Mouse (Mus musculus): Measurements from ENCODE around the gene Mylip. TPM values are rescaled to one million over a fixed set of nuclear protein-coding genes. Genes with fewer than 3 reads are reported as not detected.
A peak's percentile ranks its signal among the peaks of the same experiment; 100 is the strongest.

The Mylip gene
- polyA plus RNA-seq, 1 experiment from 2014 or later = 7.9 TPM

DNA sequence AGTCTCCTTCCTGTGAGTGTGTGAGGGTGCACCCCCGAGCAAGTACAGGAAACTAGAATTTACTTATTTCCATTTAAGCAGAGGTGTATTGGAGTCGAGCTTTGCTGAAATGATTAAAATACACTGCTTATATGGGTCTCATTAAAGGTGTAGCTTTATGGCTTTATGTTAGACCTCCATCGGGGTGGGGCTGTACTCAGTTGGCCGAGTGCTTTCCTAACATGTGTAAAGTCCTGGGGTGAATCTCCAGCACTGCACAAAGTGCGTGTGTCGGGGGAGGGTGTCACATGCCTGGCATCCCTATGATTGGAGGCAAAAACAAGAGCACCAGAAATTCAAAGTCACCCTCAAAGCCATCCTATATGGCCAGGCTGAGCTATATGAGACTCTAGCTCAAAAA lies 49.3 kb downstream of the Mylip start:
- Histone ChIP-seq H3K27ac (replicated peaks) (no peak overlapping the region), H3K36me3 (replicated peaks) (no peaks in the 10 kb centered on the region), H3K9me3 (replicated peaks) (no peaks in the 10 kb centered on the region), H3K9ac (no peak overlapping the region), H3K4me3 (replicated peaks) (no peak overlapping the region), H3K27me3 (peaks cover 53% of the 10 kb centered on the region), H3K4me1 (replicated peaks) (peaks cover 15% of the 10 kb centered on the region), H3K4me2 (no peak overlapping the region)
- no peak for ATAC-seq (ENCODE audit: insufficient read depth)
- 64% methylated on average over 6 of the region's 6 CpGs for WGBS (ENCODE audit: insufficient replicate concordance)

DNA sequence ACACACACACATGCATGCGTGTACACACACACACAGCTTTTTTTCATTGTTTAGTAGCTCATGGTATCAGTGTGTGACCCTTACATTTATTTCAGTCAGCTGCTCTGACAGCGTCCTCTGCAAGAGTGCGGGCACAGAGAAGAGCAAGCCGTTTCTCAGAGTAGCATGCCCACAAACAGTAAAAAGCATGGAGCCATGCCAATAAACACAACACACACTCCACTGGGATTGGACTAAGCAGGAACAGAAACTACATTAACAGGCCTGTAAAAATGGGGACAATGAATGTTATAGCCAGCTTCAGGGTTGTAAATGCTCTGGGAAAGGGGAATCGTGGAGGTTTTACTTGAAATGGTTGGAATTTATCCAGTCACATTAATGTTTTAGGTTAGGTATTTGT lies 50.7 kb downstream of the Mylip start:
- peaks cover 23% of the 10 kb centered on the region for H3K4me1 ChIP-seq (replicated peaks)
- no peak for ATAC-seq (ENCODE audit: insufficient read depth)
- H3K27ac ChIP-seq (replicated peaks) = no peak overlapping the region
- peaks cover 59% of the 10 kb centered on the region for H3K27me3 ChIP-seq
- H3K4me2 ChIP-seq = no peak overlapping the region
- WGBS (ENCODE audit: insufficient replicate concordance) = 72% methylated on average over 5 of the region's 5 CpGs
- H3K4me3 ChIP-seq (replicated peaks) = no peak overlapping the region
- H3K9me3 ChIP-seq (replicated peaks) = no peaks in the 10 kb centered on the region
- no peaks in the 10 kb centered on the region for H3K36me3 ChIP-seq (replicated peaks)
- no peak overlapping the region for H3K9ac ChIP-seq

DNA sequence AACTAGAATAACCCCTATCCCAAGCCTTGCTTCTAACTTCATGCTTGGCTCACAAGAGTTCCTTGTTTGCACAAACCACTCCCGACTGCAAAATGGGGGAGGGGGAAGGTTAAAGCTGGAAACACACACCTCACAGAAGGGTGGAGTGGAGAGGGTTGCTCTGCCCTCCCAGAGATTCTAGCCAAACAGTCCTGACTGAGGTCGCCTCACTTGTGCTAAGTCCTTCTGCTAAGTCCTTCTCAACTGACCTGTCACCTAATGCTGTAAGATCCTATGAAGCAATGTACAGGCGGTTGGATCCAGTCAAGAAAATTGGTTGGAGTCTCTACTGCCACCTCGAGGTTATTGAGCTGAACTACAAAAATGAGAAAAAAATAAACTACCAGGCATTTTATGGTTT lies 52.9 kb downstream of the Mylip start:
- WGBS (ENCODE audit: insufficient replicate concordance) = 4% methylated on average over 4 of the region's 4 CpGs
- no peak overlapping the region for H3K4me3 ChIP-seq (replicated peaks)
- ATAC-seq (ENCODE audit: insufficient read depth) = no peak
- peaks cover 61% of the 10 kb centered on the region for H3K27me3 ChIP-seq
- H3K4me2 ChIP-seq = no peak overlapping the region
- no peak overlapping the region for H3K9ac ChIP-seq
- H3K27ac ChIP-seq (replicated peaks) = no peak overlapping the region
- H3K36me3 ChIP-seq (replicated peaks) = no peaks in the 10 kb centered on the region
- H3K4me1 ChIP-seq (replicated peaks) = peaks cover 23% of the 10 kb centered on the region
- H3K9me3 ChIP-seq (replicated peaks) = no peaks in the 10 kb centered on the region

DNA sequence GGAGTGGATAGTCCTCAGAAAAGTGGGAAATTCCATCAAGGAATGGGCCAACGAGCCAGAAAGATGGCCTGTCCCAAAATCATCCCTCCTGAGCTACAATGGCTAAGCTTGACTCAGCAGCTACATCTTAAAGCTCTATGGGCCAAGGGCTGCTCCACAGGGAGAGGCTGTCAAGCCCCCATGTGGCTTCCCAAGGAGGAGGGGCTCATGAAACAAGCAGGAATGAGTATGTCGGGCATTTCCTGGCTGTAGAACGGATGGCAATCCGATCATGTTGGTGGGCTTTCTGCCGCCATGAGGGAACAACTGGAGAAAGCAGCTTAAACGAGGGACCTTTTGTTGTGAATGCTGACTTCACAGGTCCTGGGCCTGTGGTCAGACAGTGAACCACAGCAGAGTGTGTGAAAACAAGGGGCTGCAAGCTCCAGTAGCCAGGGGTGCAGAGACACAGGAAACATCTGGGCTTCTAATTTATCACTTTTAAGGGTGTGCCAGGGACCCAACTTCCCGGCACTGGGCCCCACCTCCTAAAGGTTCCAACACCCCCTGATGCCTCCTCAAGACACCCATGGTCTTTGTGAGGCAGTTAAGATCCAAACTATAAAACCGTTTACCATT lies 53.5 kb downstream of the Mylip start:
- H3K27me3 ChIP-seq = peaks cover 61% of the 10 kb centered on the region
- H3K4me2 ChIP-seq = peak overlapping the region; percentile 16; the same call in 1 of the 2 replicates

DNA sequence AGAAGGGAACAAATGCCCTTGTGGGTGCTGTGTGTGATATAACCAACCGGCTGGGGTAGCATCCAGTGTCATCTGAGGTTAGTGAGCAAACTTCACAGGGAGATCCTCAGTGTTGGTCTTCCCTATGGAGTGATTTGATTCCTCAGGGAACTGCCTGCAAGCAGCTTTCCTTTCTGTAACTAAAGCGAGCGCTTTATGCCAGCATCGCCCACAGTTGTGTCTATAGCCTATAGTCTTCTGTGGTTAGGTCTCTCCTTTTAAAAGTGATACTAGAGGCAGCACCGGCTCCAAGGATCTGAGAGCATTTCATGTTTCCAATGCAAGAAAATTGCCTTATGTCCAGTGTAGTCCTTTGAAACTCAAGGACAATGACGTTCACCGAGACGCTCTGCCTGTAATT lies 54.7 kb downstream of the Mylip start:
- WGBS (ENCODE audit: insufficient replicate concordance) = 57% methylated on average over 8 of the region's 8 CpGs
- Histone ChIP-seq H3K9ac (no peak overlapping the region), H3K9me3 (replicated peaks) (no peaks in the 10 kb centered on the region), H3K4me1 (replicated peaks) (peaks cover 23% of the 10 kb centered on the region), H3K36me3 (replicated peaks) (no peaks in the 10 kb centered on the region), H3K4me2 (no peak overlapping the region), H3K27me3 (peaks cover 65% of the 10 kb centered on the region), H3K27ac (replicated peaks) (0 out of 2 replicates have a peak overlapping the region, but pooled peaks have one; percentile 29), H3K4me3 (replicated peaks) (no peak overlapping the region)
- no peak for ATAC-seq (ENCODE audit: insufficient read depth)

More for the DNA sequence above, 53.5 kb downstream of the Mylip start:
- H3K27ac ChIP-seq (replicated peaks) = no peak overlapping the region
- peaks cover 23% of the 10 kb centered on the region for H3K4me1 ChIP-seq (replicated peaks)
- 13% methylated on average over 8 of the region's 8 CpGs for WGBS (ENCODE audit: insufficient replicate concordance)
- ATAC-seq (ENCODE audit: insufficient read depth) = no peak
- no peaks in the 10 kb centered on the region for H3K36me3 ChIP-seq (replicated peaks)
- no peaks in the 10 kb centered on the region for H3K9me3 ChIP-seq (replicated peaks)
- H3K9ac ChIP-seq = no peak overlapping the region
- no peak overlapping the region for H3K4me3 ChIP-seq (replicated peaks)

DNA sequence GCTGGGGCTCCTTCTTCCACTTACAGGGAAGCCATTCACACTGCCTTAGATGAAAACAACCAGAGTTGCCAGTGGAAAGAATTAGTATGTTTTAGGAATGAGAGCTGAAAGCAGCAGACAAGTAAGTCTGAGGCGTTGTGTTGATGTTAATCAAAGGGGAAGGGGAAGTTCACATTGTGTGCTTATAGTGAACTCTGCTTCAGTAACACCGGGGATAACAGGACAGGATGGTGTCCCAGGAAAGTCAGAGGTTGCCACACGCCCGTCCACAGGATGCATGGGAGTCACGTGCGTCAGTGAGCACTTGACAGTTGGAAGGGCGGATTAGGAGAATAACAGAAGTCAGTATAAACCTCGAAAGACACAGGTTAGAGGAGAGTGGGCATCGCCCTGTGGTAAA lies 55.1 kb downstream of the Mylip start:
- H3K9me3 ChIP-seq (replicated peaks) = no peaks in the 10 kb centered on the region
- 25% methylated on average over 9 of the region's 9 CpGs for WGBS (ENCODE audit: insufficient replicate concordance)
- no peak overlapping the region for H3K9ac ChIP-seq
- H3K27me3 ChIP-seq = peaks cover 65% of the 10 kb centered on the region
- peaks cover 23% of the 10 kb centered on the region for H3K4me1 ChIP-seq (replicated peaks)
- no peaks in the 10 kb centered on the region for H3K36me3 ChIP-seq (replicated peaks)
- no peak overlapping the region for H3K27ac ChIP-seq (replicated peaks)
- H3K4me2 ChIP-seq = no peak overlapping the region
- no peak overlapping the region for H3K4me3 ChIP-seq (replicated peaks)
- no peak for ATAC-seq (ENCODE audit: insufficient read depth)

DNA sequence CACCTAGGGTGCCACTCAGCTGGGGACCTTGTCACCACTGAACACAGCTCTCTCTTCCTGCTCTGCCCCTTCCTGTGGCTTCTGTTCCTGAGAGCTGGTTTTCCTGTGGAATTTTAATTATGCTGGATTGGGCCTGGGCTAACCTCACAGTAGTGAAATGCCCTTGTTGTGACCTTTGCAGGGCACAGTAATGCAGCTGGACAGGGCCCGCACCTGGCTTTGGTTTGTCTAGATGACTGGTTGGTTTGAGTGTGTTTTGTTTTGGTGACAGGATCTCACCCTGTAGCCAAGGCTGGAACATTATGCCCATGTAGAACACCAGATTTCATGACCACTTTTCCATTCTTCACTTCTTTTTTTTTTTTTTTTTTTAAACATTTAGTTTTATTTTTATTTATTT lies 57.1 kb downstream of the Mylip start:
- peaks cover 20% of the 10 kb centered on the region for H3K4me1 ChIP-seq (replicated peaks)
- H3K9me3 ChIP-seq (replicated peaks) = no peaks in the 10 kb centered on the region
- ATAC-seq (ENCODE audit: insufficient read depth) = no peak
- no peak overlapping the region for H3K4me3 ChIP-seq (replicated peaks)
- H3K9ac ChIP-seq = no peak overlapping the region
- peaks cover 58% of the 10 kb centered on the region for H3K27me3 ChIP-seq
- no peak overlapping the region for H3K27ac ChIP-seq (replicated peaks)
- no peaks in the 10 kb centered on the region for H3K36me3 ChIP-seq (replicated peaks)
- H3K4me2 ChIP-seq = no peak overlapping the region
- WGBS (ENCODE audit: insufficient replicate concordance) = 70% methylated on average over 1 of the region's 1 CpGs

DNA sequence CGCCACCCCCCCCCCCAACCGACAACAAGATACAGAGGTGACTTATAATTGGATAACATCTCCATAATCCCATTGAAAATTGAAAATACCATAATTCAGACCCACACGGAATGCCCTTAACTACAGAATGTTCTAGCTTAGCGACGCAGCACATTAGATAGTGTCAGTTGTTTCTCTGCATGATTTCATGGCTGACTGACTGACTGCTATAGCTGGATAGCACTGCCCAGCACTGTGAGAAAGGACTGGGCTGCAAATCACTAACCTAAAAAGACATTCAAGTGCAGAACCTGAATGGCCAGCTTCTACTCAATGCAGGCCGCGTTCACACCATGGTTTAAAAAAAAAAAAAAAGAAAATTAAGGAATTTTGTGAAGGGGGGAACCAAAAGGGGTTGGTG lies 62.9 kb downstream of the Mylip start:
- no peaks in the 10 kb centered on the region for H3K9me3 ChIP-seq (replicated peaks)
- no peak overlapping the region for H3K4me2 ChIP-seq
- no peak overlapping the region for H3K27ac ChIP-seq (replicated peaks)
- peaks cover 19% of the 10 kb centered on the region for H3K27me3 ChIP-seq
- WGBS (ENCODE audit: insufficient replicate concordance) = 81% methylated on average over 7 of the region's 7 CpGs
- H3K9ac ChIP-seq = no peak overlapping the region
- no peak overlapping the region for H3K4me3 ChIP-seq (replicated peaks)
- peaks cover 28% of the 10 kb centered on the region for H3K4me1 ChIP-seq (replicated peaks)
- no peak for ATAC-seq (ENCODE audit: insufficient read depth)
- H3K36me3 ChIP-seq (replicated peaks) = no peaks in the 10 kb centered on the region

DNA sequence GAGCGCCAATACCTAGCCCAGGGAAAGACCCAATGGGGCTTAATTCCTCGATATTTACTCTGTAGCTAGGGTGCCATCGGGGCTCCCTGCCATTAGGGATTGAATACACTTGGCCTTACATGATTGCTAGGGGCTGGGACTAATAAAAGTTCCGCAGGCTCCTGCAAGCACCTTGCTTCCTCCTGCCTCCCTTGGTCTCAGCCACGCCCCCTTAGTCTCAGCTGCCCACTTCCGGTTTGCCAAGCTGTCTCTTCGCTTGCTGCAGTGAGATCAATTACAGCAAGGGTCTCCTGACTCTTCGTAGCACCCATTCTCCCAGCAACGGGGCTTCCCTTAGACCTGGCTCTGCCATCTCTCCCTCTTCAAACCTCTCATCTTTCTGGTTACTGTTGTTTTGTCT lies 63.5 kb downstream of the Mylip start:
- Histone ChIP-seq H3K27ac (replicated peaks) (no peak overlapping the region), H3K4me2 (peak overlapping the region; percentile 21; the same call in 1 of the 2 replicates), H3K4me1 (replicated peaks) (peaks cover 28% of the 10 kb centered on the region), H3K4me3 (replicated peaks) (no peak overlapping the region), H3K36me3 (replicated peaks) (no peaks in the 10 kb centered on the region), H3K9ac (no peak overlapping the region), H3K9me3 (replicated peaks) (no peaks in the 10 kb centered on the region), H3K27me3 (peaks cover 13% of the 10 kb centered on the region)
- WGBS (ENCODE audit: insufficient replicate concordance) = 30% methylated on average over 9 of the region's 9 CpGs
- no peak for ATAC-seq (ENCODE audit: insufficient read depth)

DNA sequence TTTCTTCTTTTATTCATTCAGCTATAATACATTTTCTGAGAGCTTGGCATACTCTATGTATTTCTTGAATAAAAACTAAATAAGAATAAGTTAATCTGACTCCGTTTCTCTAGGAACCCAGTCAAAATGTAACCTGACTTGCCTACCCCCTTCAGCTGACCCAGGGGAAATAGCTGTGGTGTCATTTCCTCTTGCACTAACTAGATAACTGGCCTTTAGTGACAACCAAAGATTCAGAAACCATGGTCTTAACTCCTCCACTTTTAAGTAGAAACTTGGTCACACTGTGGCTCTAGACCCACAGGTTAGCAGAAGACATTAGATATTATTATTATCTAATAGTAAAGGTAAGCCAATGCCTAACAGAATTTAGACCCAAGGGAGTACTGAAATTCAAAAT lies 64.5 kb downstream of the Mylip start:
- H3K9ac ChIP-seq = no peak overlapping the region
- no peaks in the 10 kb centered on the region for H3K9me3 ChIP-seq (replicated peaks)
- peaks cover 5% of the 10 kb centered on the region; the same call in 1 of the 2 replicates for H3K27me3 ChIP-seq
- ATAC-seq (ENCODE audit: insufficient read depth) = no peak
- H3K4me1 ChIP-seq (replicated peaks) = peaks cover 28% of the 10 kb centered on the region
- H3K27ac ChIP-seq (replicated peaks) = no peak overlapping the region
- H3K36me3 ChIP-seq (replicated peaks) = no peaks in the 10 kb centered on the region
- 8% methylated on average over 1 of the region's 1 CpGs for WGBS (ENCODE audit: insufficient replicate concordance)
- no peak overlapping the region for H3K4me3 ChIP-seq (replicated peaks)
- H3K4me2 ChIP-seq = no peak overlapping the region

DNA sequence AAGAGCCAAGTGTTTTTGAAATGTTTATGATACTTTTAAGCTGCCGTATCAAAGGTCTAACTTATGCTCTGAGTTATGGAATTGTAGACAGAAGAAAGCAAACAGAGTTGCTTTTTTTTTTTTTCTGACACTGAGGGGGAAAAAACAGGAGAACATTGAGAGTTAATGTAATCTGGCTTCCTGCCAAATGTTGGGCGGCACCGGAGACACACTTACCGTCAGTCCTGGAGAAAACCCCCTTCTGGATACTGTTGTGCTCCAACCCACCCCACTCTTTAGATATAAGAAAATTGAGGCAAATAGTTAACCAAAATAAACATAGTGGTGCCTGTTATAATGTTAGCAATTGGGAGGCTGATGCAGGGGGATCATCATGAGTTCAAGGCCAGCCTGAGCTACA lies 65.1 kb downstream of the Mylip start:
- no peak for ATAC-seq (ENCODE audit: insufficient read depth)
- peak overlapping the region; percentile 70 for H3K27ac ChIP-seq (replicated peaks)

More for the DNA sequence above, 65.1 kb downstream of the Mylip start:
- 0 out of 2 replicates have a peak, but pooled peaks cover 4% of the 10 kb centered on the region for H3K27me3 ChIP-seq
- peak overlapping the region; percentile 4; the same call in 1 of the 2 replicates for H3K4me3 ChIP-seq (replicated peaks)
- H3K9ac ChIP-seq = no peak overlapping the region
- WGBS (ENCODE audit: insufficient replicate concordance) = 18% methylated on average over 4 of the region's 4 CpGs
- no peaks in the 10 kb centered on the region for H3K36me3 ChIP-seq (replicated peaks)
- peaks cover 28% of the 10 kb centered on the region for H3K4me1 ChIP-seq (replicated peaks)
- no peaks in the 10 kb centered on the region for H3K9me3 ChIP-seq (replicated peaks)
- H3K4me2 ChIP-seq = peak overlapping the region; percentile 47

Data from liver, embryonic 15.5 days (tissue).